Mouse (Mus musculus) spleen, postnatal 14 days (tissue): ENCODE measurements around the gene Clec12a.

Source experiments
- DNase-seq, 2 experiments: peaks; one replicate each; pipeline ENCODE4 v3.0.0; 2021 to 2022; ENCODE audit warnings: low spot score in 2 of 2

Gene Clec12a

GRCm38 (mm10) chr6:129374937-129375471 lies 32.5 kb downstream of the Clec12a start:
- DNase-seq: no peak

DNA sequence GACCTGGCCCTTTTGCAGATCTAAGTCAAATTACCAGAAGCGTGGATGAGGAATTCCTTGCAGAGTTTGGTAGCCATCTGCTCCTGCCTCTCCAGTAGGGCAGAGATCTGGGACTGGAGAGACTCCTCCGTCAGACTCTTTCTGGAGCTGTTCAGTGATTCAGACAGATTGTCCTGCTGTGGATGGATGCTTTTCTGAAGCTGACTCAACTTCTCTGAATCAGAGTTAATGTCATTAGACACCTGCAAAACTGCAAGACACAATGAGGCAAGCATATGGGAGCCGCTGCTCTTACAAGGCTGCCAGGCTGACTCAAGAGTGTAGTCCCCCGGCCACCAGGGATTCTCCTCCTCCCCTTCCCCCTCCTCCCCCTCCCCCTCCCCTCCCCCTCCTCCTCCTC lies 38.0 kb downstream of the Clec12a start:
- DNase-seq: no peak

- DNase-seq: no peak
Observed at GRCm38 (mm10) chr6:129381736-129382135, 39.2 kb downstream of the Clec12a start.

- no peak for DNase-seq
Observed at GRCm38 (mm10) chr6:129383466-129383865, 41.0 kb downstream of the Clec12a start.

GRCm38 (mm10) chr6:129385000-129385399 lies 42.5 kb downstream of the Clec12a start:
- DNase-seq: no peak

DNA sequence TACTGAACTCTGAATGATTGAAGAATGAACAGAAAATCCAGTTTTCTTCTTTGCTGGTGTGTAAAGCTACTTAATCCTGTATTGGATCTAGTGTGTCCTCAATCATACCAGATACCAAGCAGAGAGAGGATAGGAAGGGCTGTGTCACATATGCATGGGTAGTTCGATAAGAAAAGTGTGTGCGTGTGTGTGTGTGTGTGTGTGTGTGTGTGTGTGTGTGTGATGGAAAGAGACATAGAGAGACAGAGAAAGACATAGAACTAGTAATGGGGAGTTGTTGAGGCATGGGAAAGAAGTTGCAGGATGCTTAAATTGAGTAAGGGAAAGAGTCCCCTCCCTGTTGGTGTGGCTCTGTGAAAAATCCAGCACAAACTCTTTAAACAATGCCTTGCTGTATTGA lies 43.3 kb downstream of the Clec12a start, which contains the start of gene Clec12b:
Clec12b (minus strand) TSS at position 101 of the 400 bp plus-strand sequence.
- DNase-seq: no peak

GRCm38 (mm10) chr6:129393087-129393720 lies 50.7 kb downstream of the Clec12a start:
- DNase-seq: no peak

DNA sequence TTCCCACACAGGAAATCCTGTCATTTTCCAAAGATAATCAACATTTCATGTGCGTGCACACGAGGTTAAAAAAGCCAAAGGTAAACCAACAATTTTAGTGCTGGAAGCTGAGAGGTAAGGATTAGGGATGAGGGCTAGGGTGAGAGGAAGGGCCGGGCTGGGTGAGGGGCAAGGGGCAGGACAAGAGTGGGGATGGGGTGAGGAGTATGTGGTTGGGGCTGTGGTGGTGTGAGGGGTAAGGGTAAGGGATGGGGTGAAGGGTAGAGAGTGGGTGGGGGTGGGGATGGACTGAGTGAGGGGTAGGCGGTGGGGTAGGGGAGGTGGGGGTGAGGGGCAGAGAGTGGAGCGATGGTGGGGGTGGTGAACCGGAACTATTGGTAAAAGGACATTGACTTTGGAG lies 51.2 kb downstream of the Clec12a start:
- no peak for DNase-seq

- no peak for DNase-seq
Observed at GRCm38 (mm10) chr6:129396997-129397396, 54.5 kb downstream of the Clec12a start, which contains the start of gene Clec1b. Clec1b (plus strand) TSS chr6:129397297.

- no peak for DNase-seq
Observed at GRCm38 (mm10) chr6:129399945-129400344, 57.5 kb downstream of the Clec12a start.

- DNase-seq: no peak
Observed at GRCm38 (mm10) chr6:129402404-129402803, 59.9 kb downstream of the Clec12a start.

- no peak for DNase-seq
Observed at GRCm38 (mm10) chr6:129403391-129403790, 60.9 kb downstream of the Clec12a start.

DNA sequence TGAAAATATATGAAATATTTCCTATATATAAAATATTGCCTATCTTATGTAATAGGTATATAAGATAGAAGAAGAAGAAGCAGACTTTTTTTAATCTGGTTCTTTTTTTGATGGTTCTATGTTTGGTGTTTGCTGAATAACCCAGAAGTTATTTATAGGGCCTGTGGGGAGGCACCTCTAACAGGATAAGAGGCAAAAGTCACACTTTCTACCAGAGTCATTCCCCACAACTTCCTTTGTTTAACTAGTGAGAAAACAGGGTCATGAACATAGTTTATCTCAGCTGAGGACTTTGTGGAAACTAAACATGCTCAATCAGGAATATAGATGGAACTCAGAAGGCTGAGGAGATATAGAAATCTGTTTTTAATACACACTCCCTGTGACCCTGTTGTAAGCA lies 63.5 kb downstream of the Clec12a start:
- DNase-seq: no peak

- no peak for DNase-seq
Observed at GRCm38 (mm10) chr6:129407324-129407723, 64.8 kb downstream of the Clec12a start.

DNA sequence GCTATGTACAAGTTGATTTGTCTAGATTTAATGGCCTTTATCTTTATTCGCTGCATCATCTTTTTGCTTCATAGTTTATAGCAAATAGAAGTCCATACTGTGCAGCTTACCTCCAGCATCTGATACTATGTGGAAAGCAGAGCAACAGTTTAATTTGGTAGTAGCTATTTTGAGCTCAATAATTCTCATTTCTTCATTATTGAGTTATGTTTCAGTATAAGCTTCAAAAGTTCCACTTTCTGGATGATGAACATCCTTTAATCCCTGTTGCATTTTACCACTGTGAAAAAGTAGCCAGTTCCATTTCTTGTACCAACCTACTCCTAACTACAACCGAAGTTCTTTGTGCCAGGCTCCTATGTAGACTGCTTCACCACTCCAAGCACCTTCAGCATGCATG lies 66.1 kb downstream of the Clec12a start, which contains the start of gene Clec9a:
Clec9a (plus strand) TSS at position 301 of the 400 bp plus-strand sequence.
- no peak for DNase-seq

DNA sequence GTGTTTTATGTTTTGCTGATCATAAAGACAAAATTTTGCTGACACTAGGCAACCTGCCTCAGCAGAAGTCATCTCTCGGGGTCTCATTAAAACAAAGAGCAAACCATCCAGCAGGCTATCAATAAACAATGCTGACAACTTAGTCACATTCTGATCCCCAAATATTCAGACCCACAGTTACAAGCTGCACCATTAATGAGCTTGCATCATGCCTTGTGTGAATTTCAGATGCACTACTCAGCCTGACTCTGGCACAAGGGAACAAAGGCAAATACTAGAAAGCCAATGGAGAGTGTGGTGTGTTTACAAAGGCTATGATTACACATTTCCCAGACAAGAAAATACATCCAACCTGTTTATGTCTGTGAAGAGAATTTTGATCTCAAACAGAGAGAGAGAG lies 71.7 kb downstream of the Clec12a start:
- no peak for DNase-seq
